Mouse (Mus musculus): ENCODE measurements around the gene Gpx6.

The Gpx6 gene

DNA sequence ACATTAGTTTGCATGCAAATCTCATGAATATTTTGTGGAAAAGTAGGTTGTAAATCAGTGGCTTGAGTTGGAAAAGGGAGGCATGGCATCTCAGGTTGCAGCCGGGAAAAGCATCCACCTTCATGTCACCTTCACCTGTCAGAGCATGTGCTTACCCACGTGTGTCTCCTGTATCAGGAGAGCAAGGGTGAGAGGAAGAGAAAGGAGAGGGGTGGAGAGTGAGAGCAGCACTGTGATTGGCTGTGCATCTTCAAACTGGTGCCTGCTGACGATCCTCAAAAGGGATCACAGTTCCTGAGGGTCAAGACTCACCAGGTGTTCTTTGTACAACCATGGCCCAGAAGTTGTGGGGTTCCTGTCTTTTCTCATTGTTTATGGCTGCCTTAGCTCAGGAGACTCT lies at the start of gene Gpx6:
TSS of gene Gpx6 (plus strand) at position 200 of the 400 bp plus-strand sequence.
- DNase-seq (ENCODE audit: low read depth, low spot score), result no peak

DNA sequence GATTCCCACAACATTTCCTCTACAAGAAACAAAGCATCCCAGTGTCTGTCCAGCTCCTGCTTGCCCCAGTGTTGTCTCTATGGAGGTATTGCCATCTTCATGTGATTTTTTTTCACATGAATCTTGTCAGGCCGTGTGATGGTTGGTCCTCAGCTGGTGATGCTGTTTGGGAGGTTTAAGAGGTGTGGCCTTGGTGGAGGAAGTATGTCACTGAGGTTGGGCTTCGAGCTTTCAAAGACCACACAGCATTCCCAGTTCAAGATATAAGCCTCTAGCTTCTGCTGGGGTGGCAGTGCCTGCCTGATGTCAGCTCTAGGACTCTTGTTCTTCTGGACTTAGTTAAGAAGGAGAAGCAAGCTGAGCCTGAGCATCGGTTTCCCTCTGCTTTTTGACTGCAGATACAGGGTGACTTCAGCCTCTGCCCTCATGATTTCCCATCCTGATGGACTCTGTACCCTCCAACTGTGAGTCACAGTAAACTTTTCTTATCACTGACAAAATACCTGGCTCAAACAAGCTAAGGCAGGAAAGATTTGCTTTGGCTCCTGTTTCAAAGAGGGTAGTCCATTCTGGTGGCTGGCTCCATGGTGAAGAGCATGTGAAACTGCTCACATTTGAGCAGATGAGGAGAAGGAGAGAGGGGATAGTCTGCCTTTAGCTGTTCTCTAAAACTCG lies 49.0 kb upstream of the Gpx6 start:
- no peak for DNase-seq (ENCODE audit: low read depth, low spot score)

DNA sequence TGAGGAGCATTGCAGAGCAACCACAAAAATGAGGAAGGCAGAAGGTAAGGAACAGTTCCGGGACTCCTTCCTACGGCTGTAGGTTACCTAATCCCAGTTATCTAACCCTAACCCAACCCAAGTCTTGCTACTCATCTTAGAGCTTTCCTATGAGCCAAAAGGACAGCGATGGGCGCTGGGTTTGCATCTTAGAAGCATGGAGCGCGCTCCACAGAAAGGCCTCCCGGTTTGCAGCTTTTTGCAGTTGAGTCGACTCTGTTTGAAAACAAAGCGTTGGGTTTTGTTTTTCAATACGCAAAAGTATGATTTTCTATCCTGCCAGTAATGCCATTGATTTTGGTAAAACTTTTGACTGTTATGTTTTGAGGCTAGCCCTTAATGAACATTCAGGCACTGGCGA lies 48.0 kb upstream of the Gpx6 start:
- DNase-seq (ENCODE audit: low read depth, low spot score), result no peak

DNA sequence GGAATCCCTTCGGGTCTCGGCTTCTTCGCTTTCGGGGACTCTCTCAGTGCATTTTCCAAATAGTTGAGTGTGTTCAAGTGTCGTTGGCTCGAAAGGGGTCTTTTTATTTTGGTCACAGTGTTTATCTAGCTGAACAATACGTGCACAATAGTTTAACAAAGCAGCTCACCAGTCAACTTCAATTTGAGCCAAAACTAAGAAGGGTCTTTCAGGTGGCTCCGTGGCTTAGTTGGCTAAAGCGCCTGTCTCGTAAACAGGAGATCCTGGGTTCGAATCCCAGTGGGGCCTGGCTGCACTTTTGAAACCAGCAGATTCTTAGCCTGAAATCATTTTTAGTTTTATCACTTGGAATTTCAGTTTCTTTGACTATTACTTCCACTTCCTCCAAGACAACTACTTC lies 47.6 kb upstream of the Gpx6 start:
- no peak for DNase-seq (ENCODE audit: low read depth, low spot score)

DNA sequence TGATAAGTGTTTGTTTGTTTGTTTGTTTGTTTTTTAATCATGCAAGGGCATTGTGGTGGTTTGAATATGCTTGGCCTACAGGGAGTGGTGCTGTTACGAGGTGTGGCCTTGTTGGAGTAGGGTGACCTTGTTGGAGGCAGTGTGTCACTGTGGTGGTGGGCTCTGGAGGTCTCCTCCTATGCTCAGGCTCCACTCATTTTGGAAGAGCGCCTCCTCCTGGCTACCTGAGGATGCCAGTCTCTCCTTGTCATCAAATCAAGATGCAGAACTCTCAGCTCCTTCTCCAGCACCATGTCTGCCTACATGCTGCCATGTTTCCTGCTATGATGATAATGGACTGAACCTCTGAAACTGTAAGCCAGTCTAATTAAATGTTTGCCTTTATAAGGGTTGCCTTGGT lies 46.2 kb upstream of the Gpx6 start:
- no peak for DNase-seq (ENCODE audit: low read depth, low spot score)

DNA sequence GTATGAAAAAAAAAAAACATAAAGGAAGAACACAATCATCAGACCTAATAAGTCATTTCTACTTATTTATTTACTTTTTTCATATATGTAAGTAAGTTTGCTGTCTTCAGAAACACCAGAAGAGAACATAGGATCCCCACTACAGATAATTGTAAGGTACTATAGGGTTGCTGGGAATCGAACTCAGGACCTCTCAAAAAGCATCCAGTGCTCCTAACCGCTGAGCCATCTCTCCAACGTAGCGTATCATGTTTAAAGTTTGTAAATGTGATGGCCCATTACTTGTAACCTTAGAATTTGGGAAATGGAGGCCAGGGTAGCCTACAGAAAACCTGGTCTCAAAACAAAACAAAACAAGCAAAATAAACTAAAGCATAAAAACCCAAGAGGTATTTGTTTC lies 44.4 kb upstream of the Gpx6 start:
- DNase-seq (ENCODE audit: low read depth, low spot score), result no peak

DNA sequence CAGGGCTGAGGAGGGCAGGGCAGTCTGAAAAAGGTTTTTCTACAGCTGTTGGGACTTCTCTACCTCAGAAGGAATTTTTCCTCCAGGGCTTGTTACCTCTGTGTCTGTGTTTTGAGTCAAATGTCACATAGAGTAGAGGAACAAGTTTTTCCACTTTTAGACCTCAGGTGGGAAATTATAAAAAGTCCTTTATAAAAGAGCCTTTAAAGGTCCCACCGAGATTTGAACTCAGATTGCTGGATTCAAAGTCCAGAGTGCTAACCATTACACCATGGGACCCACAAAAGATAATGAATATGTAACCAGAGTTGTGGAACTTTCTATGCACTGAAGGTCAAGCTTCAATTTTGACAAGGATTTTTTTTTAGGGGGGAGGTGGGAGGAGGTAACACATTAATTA lies 43.7 kb upstream of the Gpx6 start:
- no peak for DNase-seq (ENCODE audit: low read depth, low spot score)

DNA sequence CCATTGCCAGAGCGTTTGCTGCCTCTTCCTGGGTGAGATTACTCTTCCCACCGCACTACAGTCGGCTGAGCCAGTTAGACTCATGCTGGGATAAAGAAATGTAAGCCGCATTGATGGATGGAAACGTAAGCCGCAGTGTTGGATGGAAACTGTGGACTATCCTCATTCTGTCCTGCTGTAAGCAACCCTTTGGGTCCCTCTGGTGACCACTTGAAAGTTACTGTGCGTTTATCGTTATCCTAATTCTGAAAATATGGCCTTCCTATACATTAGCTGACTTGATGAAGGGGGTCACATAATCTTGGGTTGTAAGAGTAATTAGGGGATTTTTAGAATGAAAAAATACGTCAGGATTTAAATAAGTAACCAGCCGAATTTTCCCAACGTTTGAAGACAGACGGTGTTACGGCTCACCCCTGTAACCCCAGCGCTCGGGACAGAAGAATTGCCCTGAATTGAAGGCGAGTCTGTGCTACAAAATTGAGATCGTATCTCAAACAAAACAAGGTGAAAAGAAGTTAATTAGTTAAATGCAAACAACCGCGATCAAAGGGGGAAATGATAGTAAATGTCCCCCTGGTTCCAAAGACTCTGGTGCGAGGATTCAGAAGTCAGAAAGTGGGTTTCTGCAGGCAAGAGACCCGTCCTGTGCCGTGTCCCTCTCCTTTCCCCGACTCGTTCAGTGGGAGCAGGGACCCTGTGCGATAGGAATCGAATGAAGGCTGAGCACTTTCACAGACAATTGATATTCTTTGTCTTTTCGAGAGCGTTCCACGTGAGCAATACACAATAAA lies 36.7 kb upstream of the Gpx6 start:
- DNase-seq (ENCODE audit: low read depth, low spot score), result no peak

DNA sequence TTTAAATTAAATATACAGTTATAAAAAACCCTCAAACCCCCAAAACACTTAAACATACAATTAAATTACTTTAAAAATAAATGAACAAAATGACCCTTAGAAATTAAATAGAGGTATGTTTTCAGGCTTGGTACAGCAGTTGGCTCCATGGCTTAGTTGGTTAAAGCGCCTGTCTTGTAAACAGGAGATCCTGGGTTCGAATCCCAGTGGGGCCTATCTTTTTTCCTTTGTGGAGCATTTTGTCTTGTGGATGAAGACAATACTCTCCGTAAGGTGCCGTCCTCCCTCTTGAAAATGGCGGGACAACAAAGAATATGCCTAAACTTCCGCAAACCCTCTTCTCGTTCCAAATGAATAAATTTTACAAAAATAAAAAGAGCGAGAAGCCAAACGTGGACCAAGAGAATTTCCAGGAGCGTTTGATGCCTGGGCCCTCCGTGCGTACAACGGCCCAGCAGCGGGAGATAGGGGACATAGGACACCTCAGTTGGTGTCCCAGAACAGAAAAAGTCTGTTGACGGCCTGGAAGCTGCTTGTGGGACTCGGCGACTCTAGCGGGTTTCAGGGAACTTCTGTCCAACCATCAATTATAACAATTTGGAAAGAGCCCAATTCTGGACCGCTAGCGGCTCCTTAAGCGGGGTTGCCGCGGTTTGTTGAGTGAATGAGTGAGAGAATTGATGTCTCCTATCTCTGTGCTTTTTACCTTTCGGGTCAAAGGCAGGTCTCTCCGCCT lies 35.9 kb upstream of the Gpx6 start:
- DNase-seq (ENCODE audit: low read depth, low spot score), result peak; percentile 40

DNA sequence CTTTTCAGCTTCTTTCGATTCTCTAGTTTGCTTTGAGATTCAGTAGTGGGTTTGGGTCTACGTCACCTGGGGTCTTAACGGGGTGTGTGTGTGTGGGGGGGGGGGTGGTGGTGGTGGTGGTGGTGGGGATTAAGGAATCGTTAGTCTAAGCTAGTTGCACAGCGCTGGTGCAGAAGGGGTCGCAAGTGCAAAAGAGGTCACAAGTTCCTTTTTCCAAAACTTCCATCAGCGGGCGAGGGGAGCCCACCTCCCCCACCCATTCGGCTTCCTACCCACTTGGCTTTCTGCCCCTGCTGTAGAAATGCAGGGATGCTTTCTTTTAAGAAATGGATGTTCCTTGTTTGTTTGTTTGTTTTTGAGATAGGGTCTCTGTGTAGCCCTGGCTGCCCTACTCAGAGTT lies 35.4 kb upstream of the Gpx6 start:
- DNase-seq (ENCODE audit: low read depth, low spot score), result no peak

DNA sequence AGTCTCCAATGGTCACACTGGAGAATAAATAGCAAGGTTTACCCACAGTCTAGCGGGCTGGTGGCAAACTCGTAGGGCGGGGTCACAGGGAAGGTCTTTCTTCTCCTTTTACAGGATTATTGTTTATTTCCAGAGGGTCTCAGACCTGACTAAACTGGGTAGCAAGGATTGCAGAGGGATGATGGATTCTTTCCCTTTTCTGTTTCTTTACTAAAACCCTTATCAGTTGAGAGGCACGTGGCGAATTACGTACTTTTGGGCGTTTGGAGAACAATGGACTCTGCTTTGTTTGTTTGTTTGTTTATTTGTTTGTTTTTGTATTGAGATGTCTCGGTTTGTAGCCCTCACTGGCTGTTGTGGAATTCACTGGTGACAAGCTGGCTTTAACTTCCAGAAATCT lies 32.8 kb upstream of the Gpx6 start:
- DNase-seq (ENCODE audit: low read depth, low spot score), result no peak

DNA sequence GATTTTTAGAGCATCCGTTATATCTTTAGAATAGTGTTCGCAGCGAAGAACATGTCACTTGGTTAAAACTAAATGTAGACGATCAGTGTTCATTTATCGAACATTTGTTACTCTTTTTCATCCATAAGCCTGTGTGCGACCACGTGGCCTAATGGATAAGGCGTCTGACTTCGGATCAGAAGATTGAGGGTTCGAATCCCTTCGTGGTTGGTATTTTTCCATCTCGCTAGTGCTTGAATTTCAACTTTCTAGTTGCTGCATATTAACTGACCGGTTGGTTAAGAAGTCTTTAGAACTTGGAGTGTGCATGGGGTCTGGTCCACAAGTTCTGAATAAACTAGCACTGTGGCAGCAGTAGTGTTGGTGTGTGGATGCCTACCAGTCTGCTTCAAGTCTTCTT lies 32.4 kb upstream of the Gpx6 start:
- DNase-seq (ENCODE audit: low read depth, low spot score), result peak; percentile 45

DNA sequence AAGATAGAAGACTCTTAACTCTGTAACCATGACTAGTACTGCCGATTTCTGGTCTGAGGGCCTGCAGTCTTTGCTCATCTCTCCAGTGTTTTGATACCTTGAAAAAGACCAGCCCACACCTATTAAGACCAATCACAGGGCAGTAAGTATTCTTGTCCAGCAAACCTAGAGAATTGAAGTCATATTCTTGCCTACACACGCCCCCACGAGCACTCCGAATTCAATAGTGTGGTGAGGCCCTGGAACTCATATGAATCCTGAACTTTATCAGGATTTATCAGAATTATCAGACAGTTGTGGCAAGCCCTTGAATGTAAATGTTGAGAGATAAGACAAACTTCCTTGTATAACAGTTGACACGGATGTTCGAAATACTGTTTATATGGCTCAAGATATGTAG lies 19.3 kb upstream of the Gpx6 start, which contains the start of gene Gpx5:
TSS of gene Gpx5 (minus strand) at position 101 of the 400 bp plus-strand sequence.
- DNase-seq (ENCODE audit: low read depth, low spot score), result no peak

DNA sequence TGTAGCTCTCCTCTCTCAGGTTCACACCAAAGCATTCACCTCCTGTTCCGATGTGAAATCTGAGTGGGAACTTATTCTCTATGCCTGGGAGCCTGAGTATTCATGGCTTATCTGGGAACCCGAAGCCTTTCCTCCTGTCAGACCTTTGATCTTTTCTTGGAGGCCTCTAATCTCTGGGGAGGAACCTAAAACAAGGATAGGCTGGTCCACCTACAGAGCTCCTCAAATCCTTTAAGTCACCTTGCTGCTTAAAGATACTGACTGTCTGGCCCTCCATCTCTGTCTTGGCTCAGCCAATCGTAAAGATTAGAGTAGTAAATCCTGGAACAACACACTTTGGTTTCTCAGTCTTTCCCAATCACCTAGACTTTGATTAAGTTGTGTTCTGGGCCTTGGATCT lies 13.4 kb upstream of the Gpx6 start:
- DNase-seq (ENCODE audit: low read depth, low spot score), result no peak

DNA sequence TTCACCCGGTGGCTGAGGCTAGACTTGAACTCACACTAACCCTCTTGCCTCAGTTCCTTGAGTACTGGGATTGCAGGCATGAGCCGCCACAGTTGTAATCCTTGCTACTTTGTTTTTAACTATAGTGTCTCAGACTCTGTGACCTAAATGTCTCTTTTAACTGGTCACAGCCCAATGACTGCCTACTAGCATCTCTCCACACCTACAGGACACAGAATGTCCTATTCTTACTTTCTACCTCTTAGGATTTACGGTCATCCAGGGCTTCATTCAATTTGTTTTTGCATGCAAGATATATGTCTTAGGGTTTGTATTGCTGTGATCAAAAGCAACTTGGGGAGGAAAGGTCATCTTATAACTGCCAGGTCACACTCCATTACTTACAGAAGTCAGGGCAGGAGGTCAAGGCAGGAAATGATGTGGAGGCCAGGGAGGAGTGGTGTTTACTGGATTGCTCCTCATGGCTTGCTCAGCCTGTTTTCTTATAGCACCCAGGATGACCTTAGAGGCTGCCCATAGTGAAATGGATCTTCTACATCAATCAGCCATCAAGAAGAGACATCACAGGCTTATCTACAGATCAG lies 7.3 kb upstream of the Gpx6 start:
- no peak for DNase-seq (ENCODE audit: low read depth, low spot score)

DNA sequence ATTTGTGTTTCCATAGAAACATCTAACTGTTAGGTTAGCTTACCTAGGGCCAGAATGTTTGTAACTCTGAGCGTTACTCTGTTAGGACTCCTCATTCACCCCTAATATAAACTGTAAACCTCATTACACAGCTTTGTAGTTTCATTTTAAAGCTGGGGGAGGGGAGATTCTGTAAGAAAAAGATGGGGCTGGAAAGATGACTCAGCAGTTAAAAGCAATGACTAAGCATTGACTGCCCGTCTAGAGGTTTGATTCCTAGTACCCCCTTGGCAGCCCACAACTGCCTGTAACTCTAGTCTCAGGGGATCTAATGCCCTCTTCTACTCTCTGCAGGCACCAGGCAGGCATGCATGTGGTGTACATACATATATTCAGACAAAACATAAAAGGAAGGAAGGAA lies 2.1 kb upstream of the Gpx6 start:
- DNase-seq (ENCODE audit: low read depth, low spot score), result no peak

DNA sequence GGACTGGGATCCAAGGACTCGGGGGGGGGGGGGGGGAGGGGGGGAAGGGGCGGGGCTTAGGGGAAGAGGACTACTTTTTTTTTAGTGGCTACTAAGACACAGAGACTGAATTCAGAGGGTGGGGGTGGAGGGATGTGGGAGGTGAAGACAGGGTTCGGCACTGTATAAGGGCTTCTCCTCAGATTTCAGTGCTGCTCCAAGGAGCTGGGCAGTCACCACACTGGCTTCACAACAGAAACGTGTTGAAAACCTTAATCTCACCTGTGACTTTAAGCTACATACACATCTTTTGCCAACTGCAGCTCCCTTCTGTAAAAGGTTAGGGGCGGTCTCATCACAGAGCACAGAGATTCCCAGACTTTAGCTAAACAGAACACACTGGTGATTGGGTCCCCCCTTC lies 929 bp downstream of the Gpx6 start:
- no peak for DNase-seq (ENCODE audit: low read depth, low spot score)

DNA sequence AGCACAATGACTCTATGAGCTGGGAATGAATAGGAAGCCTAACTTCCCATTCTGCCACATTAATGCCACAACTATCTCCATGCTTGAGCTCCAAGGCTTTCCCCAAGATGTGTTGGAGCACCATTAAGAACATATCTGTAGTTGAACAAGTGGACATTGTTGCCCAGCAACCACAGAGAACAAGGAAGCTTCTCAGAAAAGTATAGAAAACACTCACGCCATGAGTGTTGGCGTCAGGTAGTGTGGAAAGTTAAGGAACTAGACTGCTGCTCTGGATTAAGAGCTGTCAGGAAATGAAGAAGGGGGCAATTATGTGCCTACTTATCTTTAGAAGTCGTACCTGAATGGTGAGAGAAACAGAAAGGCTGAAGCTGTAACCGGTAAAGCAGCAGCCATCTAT lies 2.0 kb downstream of the Gpx6 start:
- no peak for DNase-seq (ENCODE audit: low read depth, low spot score)

DNA sequence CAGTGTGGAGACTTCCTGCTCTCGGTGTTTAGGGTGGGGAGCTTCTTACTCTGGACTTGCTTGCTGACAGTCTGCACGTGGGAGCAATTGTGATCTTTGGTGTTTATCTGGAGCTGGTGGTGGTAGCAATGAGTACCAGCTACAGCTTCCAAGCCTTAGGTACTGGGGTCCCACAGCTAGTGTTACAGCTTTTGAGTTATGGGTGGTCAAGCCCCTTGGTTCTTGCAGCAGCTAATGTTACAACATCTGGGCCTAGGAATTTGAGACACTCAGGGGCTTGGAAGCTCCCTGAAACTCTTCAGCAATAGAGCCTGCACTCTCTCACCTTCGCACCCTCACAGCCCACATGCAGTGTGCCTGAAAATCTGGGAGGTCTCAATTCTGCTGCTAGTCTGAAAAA lies 8.3 kb downstream of the Gpx6 start:
- no peak for DNase-seq (ENCODE audit: low read depth, low spot score)

DNA sequence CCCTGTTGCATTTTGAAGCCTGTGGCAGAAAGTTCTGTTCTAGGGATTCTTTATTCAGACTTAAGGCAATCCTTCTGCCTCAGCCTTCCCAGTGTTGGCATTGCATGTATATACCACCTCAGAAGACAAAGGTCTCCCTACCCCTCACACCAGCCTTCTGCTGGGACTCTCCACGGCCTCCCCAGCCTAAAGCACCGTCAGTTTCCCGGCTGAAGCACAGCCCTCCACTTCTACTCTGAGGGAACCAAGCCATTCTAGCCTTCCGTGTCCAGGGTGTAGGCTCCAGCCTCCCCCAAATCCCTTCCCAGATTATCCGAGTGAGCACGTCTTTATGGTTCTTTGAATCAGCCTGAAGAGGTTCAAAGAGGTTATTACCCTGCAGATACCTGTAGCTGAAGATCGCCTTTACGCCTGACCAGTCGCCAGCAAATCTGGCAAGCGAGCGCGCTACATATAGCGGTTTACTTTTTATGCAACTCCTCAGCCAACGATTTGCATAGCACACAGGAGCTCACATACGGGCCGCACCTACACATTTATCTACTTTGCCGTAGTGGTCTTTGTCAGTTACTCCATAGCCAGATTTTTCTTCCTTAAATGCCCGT lies 10.1 kb downstream of the Gpx6 start:
- no peak for DNase-seq (ENCODE audit: low read depth, low spot score)

DNA sequence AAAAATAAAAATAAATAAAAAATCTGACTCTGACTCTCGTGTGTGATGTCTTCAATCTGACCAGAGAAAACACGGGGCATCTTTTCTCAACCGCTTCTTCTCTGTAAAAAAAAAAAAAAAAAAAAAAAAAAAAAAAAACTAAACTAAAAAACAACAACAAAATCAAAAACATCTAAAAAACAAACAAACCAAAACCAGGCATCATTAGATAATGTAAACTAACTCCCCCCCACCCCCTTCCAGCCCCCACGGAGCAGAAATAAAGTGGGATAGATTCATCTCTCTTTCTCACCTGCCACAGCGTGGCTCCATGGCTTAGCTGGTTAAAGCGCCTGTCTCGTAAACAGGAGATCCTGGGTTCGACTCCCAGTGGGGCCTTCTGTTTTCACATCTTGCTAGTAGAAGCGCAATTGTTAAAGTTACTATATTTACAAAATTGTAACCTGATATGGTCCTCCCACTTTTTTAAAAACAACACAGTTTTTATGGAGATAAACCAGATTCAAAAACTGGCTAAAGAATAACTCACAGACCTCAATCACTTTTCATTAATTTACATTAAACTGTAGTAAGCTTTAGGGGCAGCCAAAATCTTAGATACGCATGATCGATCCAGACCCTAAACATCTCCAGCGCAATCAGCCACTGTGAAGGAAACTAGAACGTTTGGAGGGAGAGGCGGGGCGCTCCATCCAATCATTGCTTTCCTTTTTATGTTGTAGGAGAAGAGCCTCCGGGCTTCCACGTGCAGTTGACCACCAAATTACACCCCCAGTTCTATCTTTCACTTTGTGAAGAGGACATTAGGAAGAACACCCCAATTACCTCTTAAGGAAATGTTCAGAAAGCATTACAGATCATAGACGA lies 10.8 kb downstream of the Gpx6 start:
- DNase-seq (ENCODE audit: low read depth, low spot score), result no peak
